In genomic region chr11:16528391-16528790, GRCm38 (mm10) we compare ENCODE assay signal across 21 mouse cellular contexts. TPM values are rescaled to one million over a fixed set of nuclear protein-coding genes. Genes with fewer than 3 reads are reported as not detected.
DNase-seq lines count a peak whose midpoint lies in the region; ATAC-seq and TF ChIP-seq lines count a peak whose summit lies in the region.
"Had no signal": no experiment of that assay in that cellular context is flagged by ENCODE, and none has a peak within 500 bp of the region (broad histone marks: within the 10 kb centered on the region; RNA-seq: fewer than 3 reads in every experiment).

No protein-coding gene starts in this region.

- no peak for TF ChIP-seq RAD21 in CH12.LX (IDR thresholded peaks at IDR 0.05; ENCODE audit: low read depth, low read length)

- H3K36me3 ChIP-seq in CH12.LX (replicated peaks in 1 of 2; ENCODE audit: control insufficient read depth in 1 of 2, insufficient read depth in 1 of 2, low read length in 1 of 2) = no peaks in the 10 kb centered on the region
- no peaks in the 10 kb centered on the region for H3K36me3 ChIP-seq in hindbrain, embryonic 14.5 days (replicated peaks; ENCODE audit: control insufficient read depth, insufficient read depth)
- H3K36me3 ChIP-seq: embryonic facial prominence, embryonic 10.5 days; embryonic facial prominence, embryonic 12.5 days; forebrain, embryonic 15.5 days had no signal

- H3K27me3 ChIP-seq in CH12.LX (replicated peaks) = no peaks in the 10 kb centered on the region
- no peaks in the 10 kb centered on the region for H3K27me3 ChIP-seq in hindbrain, embryonic 14.5 days (ENCODE audit: control insufficient read depth, insufficient read depth, low read length)
- H3K27me3 ChIP-seq: embryonic facial prominence, embryonic 12.5 days; forebrain, embryonic 13.5 days; forebrain, embryonic 15.5 days had no signal

- no peak overlapping the region for H3K4me3 ChIP-seq in CH12.LX (replicated peaks in 1 of 3; ENCODE audit: low read depth in 2 of 3, low read length in 2 of 3, poor library complexity in 1 of 3)
- H3K4me3 ChIP-seq in hindbrain, embryonic 14.5 days (replicated peaks; ENCODE audit: low read length) = no peak overlapping the region
- H3K4me3 ChIP-seq: embryonic facial prominence, embryonic 10.5 days; embryonic facial prominence, embryonic 12.5 days; forebrain, embryonic 13.5 days; forebrain, embryonic 15.5 days had no signal

- no peaks in the 10 kb centered on the region for H3K79me2 ChIP-seq in CH12.LX (replicated peaks; ENCODE audit: control insufficient read depth, extremely low read depth, insufficient read depth, poor library complexity, severe bottlenecking)

- in situ Hi-C loops in CH12.LX (cut with MboI; ENCODE audit: low pct_ligation_motif_present, low pct_unique_long_range_greater_than_20kb, low sequenced_read_pairs) = loop anchor here (5.0 kb wide), 3 partner anchors 89 to 419 kb away; no protein-coding TSS in a partner anchor

- dilution Hi-C loops in CH12.LX (cut with MboI; ENCODE audit: extremely low pct_ligation_motif_present, extremely low pct_unique_long_range_greater_than_20kb, low sequenced_read_pairs) = no loop called here

- H3K4me2 ChIP-seq in CH12.LX (ENCODE audit: insufficient read depth, low read depth, poor library complexity, severe bottlenecking) = no peak overlapping the region
- H3K4me2 ChIP-seq in hindbrain, embryonic 14.5 days (replicated peaks) = no peak overlapping the region
- H3K4me2 ChIP-seq: embryonic facial prominence, embryonic 12.5 days; forebrain, embryonic 13.5 days; forebrain, embryonic 15.5 days had no signal

- H3K4me1 ChIP-seq in CH12.LX (ENCODE audit: control insufficient read depth in 1 of 2, insufficient read depth in 2 of 2) = peaks cover 5 to 67% of the 10 kb centered on the region in 2 experiments; a peak in 2 of 4 replicates
- H3K4me1 ChIP-seq in hindbrain, embryonic 14.5 days (replicated peaks; ENCODE audit: control insufficient read depth, insufficient read depth, low read length) = no peaks in the 10 kb centered on the region
- H3K4me1 ChIP-seq: forebrain, embryonic 13.5 days; forebrain, embryonic 15.5 days had no signal

- DNase-seq in gastrocnemius, adult 18-20 months (ENCODE audit: low spot score) = peak; percentile 82
- DNase-seq in gastrocnemius, postnatal 4 days (ENCODE audit: low spot score in 2 of 2) = no peak
- DNase-seq in CH12.LX (ENCODE audit: extremely low read depth) = peak; percentile 62
- peak; percentile 22 for DNase-seq in gastrocnemius, postnatal 14 days
- peak; percentile 87 for DNase-seq in skeletal muscle tissue, adult 2 months (ENCODE audit: low read depth, low spot score)
- no peak for DNase-seq in kidney, adult 8-10 months
- no peak for DNase-seq in hindbrain, embryonic 14.5 days (ENCODE audit: low spot score)
- DNase-seq: adrenal gland, adult 2 months; adrenal gland, postnatal 10 days; adrenal gland, postnatal 25 days; B cell, adult 2 months; cerebellum, adult 11-12 months; cerebellum, adult 2 months; cerebellum, adult 9-10 months; cerebellum, postnatal 10 days; cerebellum, postnatal 25 days had no signal

- TF ChIP-seq POLR2A in CH12.LX (IDR thresholded peaks at IDR 0.05; ENCODE audit: low read depth, low read length) = no peak

- TF ChIP-seq EP300 in CH12.LX (IDR thresholded peaks at IDR 0.05; ENCODE audit: low read length) = peak; percentile 81

- no peak overlapping the region for H3K27ac ChIP-seq in CH12.LX (ENCODE audit: insufficient read depth, low read depth)
- H3K27ac ChIP-seq in hindbrain, embryonic 14.5 days = no peak overlapping the region
- H3K27ac ChIP-seq: embryonic facial prominence, embryonic 10.5 days; embryonic facial prominence, embryonic 12.5 days; forebrain, embryonic 13.5 days; forebrain, embryonic 15.5 days had no signal

- intact Hi-C loops in gastrocnemius, postnatal 14 days (cut with DNase I; ENCODE audit: low total_unique reads) = no loop called here

- H3K9me3 ChIP-seq in CH12.LX (replicated peaks; ENCODE audit: low read length) = no peaks in the 10 kb centered on the region
- no peaks in the 10 kb centered on the region for H3K9me3 ChIP-seq in hindbrain, embryonic 14.5 days (ENCODE audit: control insufficient read depth, low read length)
- H3K9me3 ChIP-seq: embryonic facial prominence, embryonic 10.5 days; embryonic facial prominence, embryonic 12.5 days; forebrain, embryonic 13.5 days; forebrain, embryonic 15.5 days had no signal

- no peak for ATAC-seq in hindbrain, embryonic 14.5 days (ENCODE audit: low FRiP score)
- ATAC-seq: CD4-positive, CD25-positive, alpha-beta regulatory T cell, adult 4 months; forebrain, embryonic 13.5 days; forebrain, embryonic 15.5 days had no signal

- 97% methylated on average over 5 of the region's 5 CpGs for whole genome bisulfite sequencing in hindbrain, embryonic 14.5 days

- TF ChIP-seq CTCF in CH12.LX (conservative IDR thresholded peaks at IDR 0.05 in 1 of 2, IDR thresholded peaks at IDR 0.05 in 1 of 2; ENCODE audit: low read depth in 2 of 2, low read length in 2 of 2) = no peak

- no peak overlapping the region for H3K9ac ChIP-seq in CH12.LX (ENCODE audit: insufficient read depth, low read depth)
- H3K9ac ChIP-seq in hindbrain, embryonic 14.5 days = no peak overlapping the region
- H3K9ac ChIP-seq: embryonic facial prominence, embryonic 12.5 days; forebrain, embryonic 13.5 days; forebrain, embryonic 15.5 days had no signal

TF ChIP-seq in CH12.LX, 34 proteins besides CTCF, POLR2A, EP300 and RAD21:
- TF ChIP-seq USF2 (conservative IDR thresholded peaks at IDR 0.05; ENCODE audit: low read depth, low read length) = peak; percentile 27; the same call in 1 of the 2 replicates
- 0 out of 2 replicates have a peak, but pooled peaks have one; percentile 56 for TF ChIP-seq MAFK (IDR thresholded peaks at IDR 0.05; ENCODE audit: insufficient replicate concordance, low read length)
- TF ChIP-seq TCF12 (IDR thresholded peaks at IDR 0.05; ENCODE audit: low read depth, low read length) = peak; percentile 35; the same call in 1 of the 2 replicates
- TF ChIP-seq USF1 (IDR thresholded peaks at IDR 0.05; ENCODE audit: low read depth, low read length) = peak; percentile 4; the same call in 1 of the 2 replicates
- peak; percentile 93 for TF ChIP-seq IRF4 (IDR thresholded peaks at IDR 0.05; ENCODE audit: low read depth, low read length)
- peak; percentile 55; the same call in 1 of the 2 replicates for TF ChIP-seq JUN (IDR thresholded peaks at IDR 0.05; ENCODE audit: insufficient read depth, low read depth, low read length)
- TF ChIP-seq CHD2 (IDR thresholded peaks at IDR 0.05; ENCODE audit: low read length) = no peak
- TF ChIP-seq ETS1 (conservative IDR thresholded peaks at IDR 0.05; ENCODE audit: low read depth, low read length) = peak; percentile 84
- no peak for TF ChIP-seq SMC3 (IDR thresholded peaks at IDR 0.05; ENCODE audit: low read depth, low read length)
- TF ChIP-seq MEF2A (IDR thresholded peaks at IDR 0.05; ENCODE audit: borderline replicate concordance, low read depth, low read length) = peak; percentile 88
- TF ChIP-seq RCOR1 (conservative IDR thresholded peaks at IDR 0.05; ENCODE audit: low read depth, low read length) = peak; percentile 86
- TF ChIP-seq PAX5 (IDR thresholded peaks at IDR 0.05; ENCODE audit: low read length) = no peak
- no peak for TF ChIP-seq KAT2A (IDR thresholded peaks at IDR 0.05; ENCODE audit: insufficient replicate concordance, low read length)
- peak; percentile 75; the same call in 1 of the 2 replicates for TF ChIP-seq JUND (conservative IDR thresholded peaks at IDR 0.05; ENCODE audit: low read depth, low read length)
- TF ChIP-seq BHLHE40 (IDR thresholded peaks at IDR 0.05; ENCODE audit: low read depth, low read length) = peak; percentile 96
- TF ChIP-seq ZMIZ1 (IDR thresholded peaks at IDR 0.05; ENCODE audit: low read depth, low read length) = no peak
- TF ChIP-seq SIN3A (IDR thresholded peaks at IDR 0.05; ENCODE audit: low read length) = no peak

RNA-seq across cellular contexts. Expression of gene Sec61g, which starts 20.1 kb away (rescaled TPM):
- 1 to 10 TPM; 2.9 to 4.2 TPM for total RNA-seq in gastrocnemius, adult 18-20 months (2021)
- total RNA-seq in gastrocnemius, postnatal 4 days (2021) = 1 to 10 TPM; 6.7 to 8.3 TPM
- 64.5 and 84.1 TPM in 2 replicates for total RNA-seq in CH12.LX (2012; rRNA removed)
- total RNA-seq in CH12.LX (2014; rRNA removed) = 133 and 139 TPM in 2 replicates
- polyA plus RNA-seq in CH12.LX (2012; ENCODE audit: insufficient read length, low read depth) = 21.7 and 45.6 TPM in 2 replicates
- total RNA-seq in gastrocnemius, postnatal 14 days (2021) = 1 to 10 TPM; 2.2 to 2.3 TPM
- 25.4 and 25.9 TPM in 2 replicates for polyA plus RNA-seq in hindbrain, embryonic 14.5 days (2014; fragmentation: Nextera tagmentation; extraction: Ambion mirVana)

Comparison
In these comparisons a context has a peak if more than half of its experiments do, and no peak if none do; other contexts are left out.
1. DNase-seq: peak in gastrocnemius, adult 18-20 months (single experiment), CH12.LX (single experiment), gastrocnemius, postnatal 14 days (single experiment) and skeletal muscle tissue, adult 2 months (single experiment); none in gastrocnemius, postnatal 4 days (0 of 2), kidney, adult 8-10 months (0 of 2) and hindbrain, embryonic 14.5 days (single experiment).
2. RNA of gene Sec61g, which starts 20.1 kb away (total RNA-seq): 64.5 to 139 TPM in CH12.LX; 6.7 to 8.3 TPM in gastrocnemius, postnatal 4 days, 2.9 to 4.2 TPM in gastrocnemius, adult 18-20 months and 2.2 to 2.3 TPM in gastrocnemius, postnatal 14 days; every median in the first group is over 4 times any median in the second.